ENCODE assay signal across 13 mouse cellular contexts in genomic region chr4:111961309-111961708, GRCm38 (mm10). TPM values are rescaled to one million over a fixed set of nuclear protein-coding genes. Genes with fewer than 3 reads are reported as not detected.
DNase-seq lines count a peak whose midpoint lies in the region; TF ChIP-seq lines count a peak whose summit lies in the region.
"Had no signal": no experiment of that assay in that cellular context is flagged by ENCODE, and none has a peak within 500 bp of the region (broad histone marks: within the 10 kb centered on the region; RNA-seq: fewer than 3 reads in every experiment).

No protein-coding gene starts in this region.

- peak; percentile 6 for DNase-seq in embryo, embryonic 10 days (ENCODE audit: low spot score)
- DNase-seq in embryo, embryonic 9.5 days (ENCODE audit: extremely low spot score), result no peak
- DNase-seq in layer of hippocampus, adult 2 months (ENCODE audit: low spot score in 2 of 2), result no peak
- DNase-seq in layer of hippocampus, adult 11-12 months (ENCODE audit: low spot score), result no peak
- DNase-seq in 416B (ENCODE audit: low read depth) (peak; percentile 30), adipocyte (ENCODE audit: low spot score) (peak; percentile 8)
- DNase-seq in testis, postnatal 14 days (ENCODE audit: low spot score), result no peak
- no peak for DNase-seq in gastrocnemius, postnatal 25 days
- DNase-seq: B cell, adult 2 months; heart, adult 11 months; heart, postnatal 4 days had no signal

- TF ChIP-seq CTCF in layer of hippocampus, adult 2 months (conservative IDR thresholded peaks at IDR 0.05), result peak; percentile 74

- H3K4me3 ChIP-seq in layer of hippocampus, adult 2 months, result no peak overlapping the region
- H3K4me3 ChIP-seq: limb, embryonic 15.5 days; neural tube, embryonic 12.5 days had no signal

- H3K27ac ChIP-seq in layer of hippocampus, adult 2 months, result no peak overlapping the region
- H3K27ac ChIP-seq: limb, embryonic 15.5 days; neural tube, embryonic 12.5 days had no signal

RNA-seq across cellular contexts. Expression of gene Skint7, which starts 11.4 kb away (rescaled TPM):
- under 1 TPM; 0.26 to 0.37 TPM for total RNA-seq in layer of hippocampus, adult 2 months (2021)
- total RNA-seq in gastrocnemius, postnatal 25 days (2021), result not detected
- total RNA-seq: heart, postnatal 4 days had no signal

RNA-seq across cellular contexts. Expression of gene Skint8, which starts 42.1 kb away (rescaled TPM):
- not detected for total RNA-seq in layer of hippocampus, adult 2 months (2021)
- total RNA-seq in gastrocnemius, postnatal 25 days (2021), result not detected
- total RNA-seq: heart, postnatal 4 days had no signal

RNA-seq across cellular contexts. Expression of gene Skint1, which starts 44.8 kb away (rescaled TPM):
- not detected for total RNA-seq in layer of hippocampus, adult 2 months (2021)
- total RNA-seq in gastrocnemius, postnatal 25 days (2021), result not detected
- total RNA-seq: heart, postnatal 4 days had no signal

RNA-seq across cellular contexts. Expression of gene Slc5a9, which starts 58.6 kb away (rescaled TPM):
- not detected for total RNA-seq in layer of hippocampus, adult 2 months (2021)
- total RNA-seq in gastrocnemius, postnatal 25 days (2021), result not detected
- total RNA-seq: heart, postnatal 4 days had no signal

Comparison
In these comparisons a context has a peak if more than half of its experiments do, and no peak if none do; other contexts are left out.
1. DNase-seq: peak in embryo, embryonic 10 days (single experiment), 416B (single experiment) and adipocyte (single experiment); none in embryo, embryonic 9.5 days (single experiment), layer of hippocampus, adult 2 months (0 of 2), layer of hippocampus, adult 11-12 months (single experiment), testis, postnatal 14 days (single experiment) and gastrocnemius, postnatal 25 days (single experiment).